Mouse (Mus musculus) liver, embryonic 14.5 days (tissue): ENCODE results near the gene Metap1d. TPM values are rescaled to one million over a fixed set of nuclear protein-coding genes. Genes with fewer than 3 reads are reported as not detected.

Experiments
- ATAC-seq: fragments of 200-750 bp; cut with Nextera tagmentation; 2 replicates; pipeline ENCODE4 v1.8.0; 2017; ENCODE audit warnings: moderate number of reproducible peaks, mild to moderate bottlenecking, moderate library complexity; ENCODE audit not compliant: insufficient read depth
- DNase-seq, 3 experiments: peaks; one replicate each; pipeline ENCODE4 v3.0.0-alpha.2; 2012 to 2013; ENCODE audit warnings: low read depth in 3 of 3, low spot score in 3 of 3
- H3K27ac ChIP-seq: fragments of 300-500 bp; sonication (generic); 2 replicates; pipeline ENCODE4 v1.5.1; 2014; ENCODE audit warnings: moderate library complexity, mild to moderate bottlenecking, control low read depth, inconsistent platforms
- H3K27me3 ChIP-seq: fragments of 300-500 bp; sonication (generic); 2 replicates; pipeline ENCODE4 v1.6.1; 2014; ENCODE audit warnings: mild to moderate bottlenecking, low read length, moderate library complexity; ENCODE audit not compliant: control insufficient read depth, insufficient read depth
- H3K36me3 ChIP-seq: fragments of 300-500 bp; sonication (generic); replicated peaks from 2 replicates; pipeline ENCODE4 v1.6.1; 2014; ENCODE audit warnings: low read depth; ENCODE audit not compliant: control insufficient read depth, insufficient read depth
- H3K4me1 ChIP-seq, 2 experiments: fragments of 200-500 bp in 1 of 2; fragments of 300-500 bp in 1 of 2; sonication (generic) in 1 of 2; replicated peaks; 2 replicates each; pipeline ENCODE4 v1.6.1; 2012 to 2014; ENCODE audit warnings: antibody characterized with exemption in 1 of 2, inconsistent platforms in 1 of 2, low read length in 1 of 2; ENCODE audit not compliant: control insufficient read depth in 2 of 2, insufficient read depth in 2 of 2
- H3K4me2 ChIP-seq: fragments of 300-500 bp; sonication (generic); 2 replicates; pipeline ENCODE4 v1.6.1; 2014; ENCODE audit warnings: low read depth, mild to moderate bottlenecking, control low read depth, moderate library complexity
- H3K4me3 ChIP-seq, 2 experiments: fragments of 200-500 bp in 1 of 2; fragments of 300-500 bp in 1 of 2; sonication (generic) in 1 of 2; 2 replicates each; pipeline ENCODE4 v1.5.1; 2012 to 2014; ENCODE audit warnings: low read depth in 2 of 2, low read length in 2 of 2, mild to moderate bottlenecking in 2 of 2, control low read depth in 1 of 2, inconsistent platforms in 1 of 2, moderate library complexity in 1 of 2; ENCODE audit not compliant: insufficient read depth in 1 of 2
- H3K9ac ChIP-seq: fragments of 300-500 bp; sonication (generic); replicated peaks from 2 replicates; pipeline ENCODE4 v1.6.1; 2014; ENCODE audit warnings: mild to moderate bottlenecking, control low read depth, moderate library complexity
- H3K9me3 ChIP-seq: fragments of 300-500 bp; sonication (generic); 2 replicates; pipeline ENCODE4 v1.6.1; 2016; ENCODE audit warnings: low read length, mixed read lengths; ENCODE audit not compliant: control insufficient read depth
- CTCF ChIP-seq: IDR thresholded peaks from 2 replicates; pipeline ENCODE4 v1.5.1; 2016; ENCODE audit warnings: antibody characterized with exemption, low read depth, control low read depth
- EP300 ChIP-seq: IDR thresholded peaks from 2 replicates; pipeline ENCODE4 v1.6.1; 2016; ENCODE audit warnings: antibody characterized with exemption, low read depth
- WGBS: fragments of 180-500 bp; shearing (Covaris S2); extraction: QIAGEN DNeasy Blood & Tissue Kit; methylation state at CpG from one replicate; pipeline ENCODE4 v1.1.7; 2014; ENCODE audit not compliant: insufficient replicate concordance; 5-methylcytosine and 5-hydroxymethylcytosine counted together
- polyA plus RNA-seq, 2 experiments: library from polyadenylated mRNA; depleted of rRNA in 1 of 2; stranded (reverse) in 1 of 2; unstranded in 1 of 2; fragments of >200 nt; fragmentation: Nextera tagmentation in 1 of 2; extraction: Ambion mirVana in 1 of 2; gene quantifications; 2 replicates each; pipeline versions ENCODE4 v1.2.1 to v1.2.3; 2012 to 2014

The Metap1d gene
- polyA plus RNA-seq, 2 experiments, result 22.2 to 29.9 TPM

DNA sequence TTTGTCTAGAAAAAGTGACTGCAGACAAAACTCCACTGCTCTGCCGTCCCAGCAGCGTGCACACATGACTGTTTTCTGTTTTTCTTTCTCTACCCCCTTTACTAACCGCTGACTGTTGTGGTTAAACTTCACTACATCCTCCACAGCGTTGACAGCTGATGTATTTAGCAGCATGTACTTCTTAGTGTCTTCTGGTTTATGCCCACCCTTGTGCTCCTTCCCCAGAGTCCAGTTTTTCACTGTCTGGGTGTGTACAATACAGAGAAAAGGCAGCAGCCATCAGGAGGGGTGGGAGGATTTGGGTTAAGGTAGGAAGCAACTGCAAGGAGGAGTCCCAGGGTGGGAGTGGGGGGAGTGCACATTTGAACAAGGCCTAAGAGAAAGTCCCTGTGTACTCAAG lies 69.8 kb downstream of the Metap1d start:
- Histone ChIP-seq H3K4me3 (no peak overlapping the region), H3K27ac (no peak overlapping the region), H3K4me1 (no peaks in the 10 kb centered on the region; a peak in 1 of 4 replicates), H3K9ac (no peak overlapping the region), H3K4me2 (no peak overlapping the region), H3K9me3 (no peaks in the 10 kb centered on the region), H3K36me3 (no peaks in the 10 kb centered on the region), H3K27me3 (peaks cover 49% of the 10 kb centered on the region)
- WGBS, result 25% methylated on average over 4 of the region's 4 CpGs
- DNase-seq (no peak), ATAC-seq (no peak)
- TF ChIP-seq CTCF (no peak), EP300 (no peak)

DNA sequence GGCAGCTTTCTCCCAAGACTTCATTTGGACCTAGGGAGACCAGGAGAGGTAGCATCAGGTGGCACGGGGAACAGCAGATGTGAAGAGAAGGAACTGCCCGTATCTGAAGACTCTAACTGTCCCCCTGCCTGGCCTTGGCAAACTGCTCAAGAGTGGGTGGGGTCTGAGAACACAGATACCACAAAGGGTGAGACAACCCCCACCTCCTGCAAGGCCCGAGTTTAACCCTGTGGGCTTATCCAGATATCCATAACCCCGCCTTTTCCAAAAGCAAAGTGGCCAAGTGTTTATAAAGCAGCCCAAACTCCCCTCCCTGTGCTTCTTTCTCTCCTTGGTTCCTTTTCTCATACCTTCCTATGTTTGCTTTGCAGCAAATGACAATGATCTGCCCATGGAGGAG lies 70.4 kb downstream of the Metap1d start:
- H3K4me3 ChIP-seq, result no peak overlapping the region
- no peak overlapping the region for H3K4me2 ChIP-seq
- DNase-seq (no peak), ATAC-seq (no peak)
- TF ChIP-seq EP300 (no peak), CTCF (no peak)
- no peak overlapping the region for H3K9ac ChIP-seq
- no peak overlapping the region for H3K27ac ChIP-seq
- H3K27me3 ChIP-seq, result peaks cover 54% of the 10 kb centered on the region
- no peaks in the 10 kb centered on the region for H3K36me3 ChIP-seq
- WGBS, result 15% methylated on average over 4 of the region's 4 CpGs
- H3K9me3 ChIP-seq, result no peaks in the 10 kb centered on the region
- H3K4me1 ChIP-seq, result no peaks in the 10 kb centered on the region; a peak in 1 of 4 replicates

DNA sequence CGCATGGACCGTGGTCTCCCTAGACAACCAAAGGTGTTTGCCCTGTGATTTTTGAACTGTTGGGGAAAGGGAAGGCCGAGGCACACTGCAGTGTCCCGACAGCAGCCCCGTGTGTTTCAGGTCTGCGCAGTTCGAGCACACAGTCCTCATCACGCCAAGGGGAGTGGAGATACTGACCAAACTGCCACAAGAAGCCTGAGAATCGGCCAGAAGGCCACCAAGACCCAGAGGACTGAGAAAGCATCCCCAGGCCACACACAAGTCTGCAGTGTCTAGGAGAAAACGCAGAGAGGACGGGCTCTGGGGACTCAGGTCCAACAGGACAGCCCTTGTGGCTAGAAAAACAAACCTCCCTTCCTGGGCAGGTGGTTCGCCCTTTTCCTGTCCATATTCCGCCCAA lies 71.7 kb downstream of the Metap1d start:
- no peak overlapping the region for H3K4me2 ChIP-seq
- no peak overlapping the region for H3K27ac ChIP-seq
- H3K9me3 ChIP-seq, result no peaks in the 10 kb centered on the region
- no peaks in the 10 kb centered on the region for H3K36me3 ChIP-seq
- H3K9ac ChIP-seq, result no peak overlapping the region
- ATAC-seq (no peak), DNase-seq (no peak)
- no peaks in the 10 kb centered on the region; a peak in 1 of 4 replicates for H3K4me1 ChIP-seq
- 34% methylated on average over 13 of the region's 13 CpGs for WGBS
- no peak overlapping the region for H3K4me3 ChIP-seq
- H3K27me3 ChIP-seq, result peaks cover 68% of the 10 kb centered on the region
- TF ChIP-seq CTCF, result no peak
- no peak for TF ChIP-seq EP300

DNA sequence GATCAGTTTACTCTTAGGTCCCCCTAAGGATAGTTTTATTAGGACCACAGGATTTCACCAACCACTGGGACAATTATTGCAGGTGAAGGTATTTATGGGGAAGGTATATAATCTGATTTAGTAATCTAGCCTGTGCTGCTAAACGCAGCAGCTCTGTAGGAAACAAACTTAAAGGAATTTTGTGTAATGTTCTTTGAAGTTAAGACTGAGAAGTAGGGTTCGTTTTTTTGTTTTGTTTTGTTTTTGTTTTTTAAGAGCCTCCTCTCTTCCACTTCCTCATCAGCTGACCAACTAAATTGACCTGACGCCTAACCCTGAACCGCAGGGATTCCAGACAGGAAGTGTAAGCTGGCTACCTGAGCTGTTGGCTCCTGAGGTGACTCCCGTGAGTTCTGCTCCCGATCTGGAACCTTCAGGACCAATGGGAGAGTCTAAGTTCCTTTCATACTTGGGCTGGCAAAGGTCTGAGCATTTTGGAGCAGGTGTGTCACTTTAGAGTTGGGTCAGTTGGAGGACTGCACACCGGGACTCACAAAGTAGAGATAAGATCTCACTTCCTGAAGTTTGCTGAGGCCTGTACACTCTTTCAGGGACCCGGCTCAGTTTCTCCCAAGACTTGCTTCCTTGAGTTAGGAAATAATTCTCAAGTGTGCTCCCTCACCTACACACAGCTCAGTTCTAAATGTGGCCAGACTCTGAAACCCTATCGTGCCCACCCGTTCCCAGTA lies 73.7 kb downstream of the Metap1d start:
- H3K9ac ChIP-seq, result no peak overlapping the region
- no peaks in the 10 kb centered on the region; a peak in 1 of 4 replicates for H3K4me1 ChIP-seq
- H3K27me3 ChIP-seq, result peaks cover 88% of the 10 kb centered on the region
- H3K36me3 ChIP-seq, result no peaks in the 10 kb centered on the region
- ATAC-seq, result no peak
- H3K4me3 ChIP-seq, result no peak overlapping the region
- H3K9me3 ChIP-seq, result no peaks in the 10 kb centered on the region
- TF ChIP-seq CTCF (no peak), EP300 (no peak)
- no peak for DNase-seq
- 4% methylated on average over 10 of the region's 10 CpGs for WGBS
- H3K27ac ChIP-seq, result no peak overlapping the region
- H3K4me2 ChIP-seq, result no peak overlapping the region

DNA sequence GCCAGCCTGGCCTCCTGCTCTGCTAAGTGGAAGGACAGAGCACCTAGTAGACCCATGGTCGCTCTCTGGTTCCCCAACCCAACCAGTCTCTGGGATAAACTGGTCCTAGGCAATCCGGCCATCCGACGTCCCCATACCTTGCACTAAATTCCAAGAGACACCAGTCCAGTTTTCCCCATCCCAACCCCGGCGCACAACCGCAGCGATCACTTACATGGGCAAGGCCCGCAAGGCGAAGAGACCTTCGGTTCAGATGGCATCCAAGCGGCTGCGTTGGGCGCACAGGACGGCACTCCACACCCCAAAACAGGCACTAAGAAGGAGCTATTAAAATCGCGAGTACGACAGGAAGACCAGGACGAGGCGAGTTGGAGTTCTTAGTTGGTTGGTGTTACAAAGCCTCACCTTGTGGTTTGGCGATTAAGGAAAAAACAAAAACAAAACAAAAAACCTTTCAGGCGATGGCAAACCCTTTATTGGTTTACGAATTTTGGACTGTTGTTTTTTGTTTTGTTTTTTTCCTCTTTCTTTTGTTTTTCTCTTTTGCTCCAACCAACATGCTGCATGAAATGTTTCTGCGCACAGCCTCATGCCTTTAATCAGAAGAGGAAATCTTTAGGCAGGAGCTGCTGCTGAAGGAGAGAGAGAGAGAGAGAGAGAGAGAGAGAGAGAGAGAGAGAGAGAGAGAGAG lies 74.4 kb downstream of the Metap1d start:
- no peak overlapping the region for H3K27ac ChIP-seq
- no peak for DNase-seq
- no peak overlapping the region for H3K9ac ChIP-seq
- H3K36me3 ChIP-seq, result no peaks in the 10 kb centered on the region
- H3K4me1 ChIP-seq, result no peaks in the 10 kb centered on the region; a peak in 1 of 4 replicates
- 5% methylated on average over 24 of the region's 24 CpGs for WGBS
- H3K4me2 ChIP-seq, result no peak overlapping the region
- no peak overlapping the region for H3K4me3 ChIP-seq
- H3K9me3 ChIP-seq, result no peaks in the 10 kb centered on the region
- no peak for ATAC-seq
- peaks cover 95% of the 10 kb centered on the region for H3K27me3 ChIP-seq
- TF ChIP-seq EP300 (no peak), CTCF (no peak)
